Mouse (Mus musculus) urinary bladder, postnatal 25 days (tissue): ENCODE results near the gene Gpd2.

Experiments used
- DNase-seq: peaks from one replicate; pipeline ENCODE4 v3.0.0; 2022; ENCODE audit warnings: low spot score

The Gpd2 gene

DNA sequence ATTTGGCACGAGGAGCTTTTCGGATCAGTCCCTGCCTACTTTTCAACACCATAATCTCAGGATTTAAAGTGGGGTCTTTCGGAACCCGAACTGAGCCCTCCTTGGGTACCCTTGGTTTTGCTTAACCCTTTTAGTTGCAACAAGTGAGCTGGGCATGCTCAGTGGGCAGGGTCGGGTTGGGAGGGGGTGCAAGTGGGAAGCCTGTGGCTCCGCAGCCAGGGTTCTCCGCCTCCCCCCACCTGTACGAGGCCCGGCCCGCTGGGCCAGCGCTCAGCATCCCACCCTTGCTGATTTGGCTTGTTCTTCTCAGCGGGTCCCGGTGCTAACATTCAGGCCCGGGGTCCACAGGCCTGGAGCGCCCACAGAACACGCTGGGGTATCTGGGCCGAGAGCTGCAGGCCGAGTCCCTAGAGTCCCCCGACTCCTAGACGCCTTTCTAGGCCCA, at the start of gene Gpd2:
Gpd2 (plus strand) TSS at position 161 of the 445 bp plus-strand sequence.
- no peak for DNase-seq

DNA sequence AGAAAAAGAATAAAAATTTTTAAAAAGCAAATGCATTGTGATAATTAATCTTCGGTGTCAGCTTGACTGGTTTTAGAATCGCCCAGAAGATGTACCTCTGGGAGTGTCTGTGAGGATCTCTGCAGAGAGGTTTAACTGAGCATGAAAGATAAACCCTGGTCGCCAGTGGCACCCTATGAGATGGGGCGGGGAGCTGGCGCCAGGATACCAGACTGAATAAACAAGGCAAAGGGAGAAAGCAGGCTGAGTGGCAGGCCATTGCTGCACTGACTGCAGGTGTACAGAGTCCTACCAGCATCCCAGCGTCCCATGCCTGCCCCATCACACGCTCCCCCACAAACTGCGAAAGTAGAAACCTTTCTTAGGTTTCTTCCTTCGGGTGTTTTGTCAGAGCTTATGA, 49.2 kb upstream of the Gpd2 start:
- DNase-seq = no peak

DNA sequence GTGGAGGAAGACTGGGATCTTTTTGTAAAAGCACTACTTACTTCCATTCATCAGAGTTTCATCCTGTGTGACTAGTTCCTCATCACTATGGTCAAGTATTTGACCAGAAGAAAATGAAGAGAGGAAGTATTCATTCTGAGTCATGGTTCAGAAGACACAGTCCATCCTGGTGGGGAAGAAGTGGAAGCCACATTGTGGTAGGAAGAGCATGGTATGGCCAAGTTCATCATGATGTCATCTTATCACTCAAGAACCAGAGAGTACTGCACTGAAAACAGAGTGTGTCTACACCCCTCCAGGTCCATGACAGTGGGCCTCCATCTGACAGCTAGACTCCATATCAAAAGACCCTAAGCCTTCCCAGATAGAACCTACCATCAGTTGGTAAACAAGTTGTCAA, 46.6 kb upstream of the Gpd2 start:
- no peak for DNase-seq

DNA sequence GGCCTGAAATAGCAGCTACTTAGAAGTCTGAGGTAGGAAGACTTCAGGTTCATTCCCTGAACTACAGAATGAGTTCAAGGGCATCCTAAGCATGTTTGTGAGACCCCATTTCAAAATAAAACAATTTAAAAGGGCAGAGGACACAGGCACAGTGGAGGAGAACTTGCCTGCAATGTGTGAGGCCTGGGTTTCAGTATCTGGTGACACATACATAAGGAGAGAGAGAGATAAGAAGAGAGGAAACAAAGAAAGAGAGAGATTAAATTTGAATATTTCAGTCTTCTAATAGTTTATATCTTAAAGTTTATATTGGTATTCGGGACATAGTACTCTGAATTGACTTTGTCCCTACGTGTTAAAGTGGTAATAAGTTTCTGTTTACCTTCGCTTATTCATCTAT, 38.4 kb upstream of the Gpd2 start:
- no peak for DNase-seq

DNA sequence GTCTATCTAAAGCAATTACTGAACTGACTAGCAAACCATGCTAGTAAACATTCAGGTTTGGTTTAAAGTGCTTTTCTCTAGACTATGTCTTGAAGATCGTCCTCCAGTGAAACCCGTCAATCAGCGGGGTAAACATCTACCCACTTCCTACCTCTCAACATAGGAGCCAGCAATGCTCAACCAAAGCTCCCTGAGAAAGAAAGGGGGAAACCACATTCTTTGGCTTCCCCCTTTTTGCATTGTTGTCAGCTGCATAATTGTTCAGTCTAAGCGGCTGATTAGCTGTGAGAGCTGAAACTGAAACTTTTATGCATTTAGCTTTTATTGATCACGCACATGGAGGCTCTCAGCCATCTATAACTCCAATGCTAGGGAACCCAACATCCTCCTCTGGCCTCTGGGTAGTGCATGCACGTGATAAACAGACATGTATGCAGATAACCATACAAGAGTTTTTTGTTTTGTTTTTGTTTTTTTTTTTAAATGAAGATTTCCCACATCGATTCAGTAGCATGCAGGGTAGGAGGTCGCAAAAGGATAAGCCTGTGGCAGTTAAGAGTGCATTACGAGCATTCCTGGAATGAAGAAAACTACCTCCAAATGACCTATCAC, 28.9 kb upstream of the Gpd2 start:
- no peak for DNase-seq

DNA sequence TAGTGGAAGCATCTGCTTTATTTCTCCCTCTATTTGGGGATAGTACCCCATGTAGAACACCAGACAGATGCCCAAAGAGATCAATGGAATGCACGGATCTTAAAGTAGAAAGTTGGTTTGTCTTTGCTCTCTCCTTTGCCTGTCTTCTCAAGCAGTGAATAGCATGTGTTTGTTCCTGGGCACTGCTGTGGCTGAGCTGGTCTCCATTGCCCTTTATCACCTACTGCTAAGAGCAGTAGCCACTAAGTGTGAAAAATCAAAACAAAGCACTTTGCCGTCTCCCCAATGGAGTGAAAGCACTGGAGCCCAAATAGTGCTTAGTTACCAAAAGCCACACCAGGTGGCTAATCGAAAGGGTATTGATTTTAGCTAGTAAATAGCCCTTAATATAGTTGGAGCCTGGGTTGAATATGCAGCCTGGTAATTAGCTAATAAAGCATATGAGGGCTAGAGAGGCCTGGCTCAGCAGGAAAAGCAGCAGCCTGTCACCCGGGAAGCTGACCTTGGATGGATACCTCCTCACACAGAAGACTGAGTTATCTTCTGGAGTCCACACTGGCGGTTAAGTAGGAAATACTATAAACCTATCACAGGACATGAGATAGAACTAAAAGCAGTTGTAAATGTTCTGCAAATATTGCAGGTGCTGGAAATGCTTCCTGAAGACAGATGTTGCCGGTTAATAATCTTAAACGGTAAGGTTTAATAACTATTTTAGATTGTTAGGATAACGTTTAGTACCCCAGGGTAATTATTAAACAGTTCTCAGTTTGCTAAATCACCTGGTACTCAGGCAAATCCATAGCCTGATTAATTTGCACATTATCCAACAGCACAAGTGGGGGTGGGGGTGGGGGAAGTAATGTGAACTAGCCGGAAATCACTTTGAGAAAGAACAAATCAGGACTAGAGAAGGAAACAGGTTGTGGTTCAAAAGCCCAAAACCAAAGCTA, 26.1 kb upstream of the Gpd2 start:
- DNase-seq = no peak

DNA sequence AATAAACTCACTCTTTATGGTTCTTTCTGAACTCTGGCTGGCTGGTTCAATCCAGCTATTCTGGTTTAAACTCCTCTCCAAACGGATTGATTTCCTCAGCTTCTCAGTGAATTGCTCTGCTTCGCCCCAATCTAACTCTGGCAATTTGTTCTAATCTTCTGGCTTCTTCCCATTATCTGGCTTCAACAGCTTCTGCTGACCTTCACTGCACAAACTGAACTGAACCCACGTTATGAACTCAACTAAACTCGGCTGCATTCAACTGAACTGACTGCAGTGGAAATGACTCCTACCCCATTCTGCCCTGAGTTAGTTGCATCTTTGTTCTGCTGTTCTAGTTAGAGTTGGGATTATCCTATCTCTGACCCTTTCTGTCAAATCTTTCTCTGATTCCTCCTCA, 24.1 kb upstream of the Gpd2 start:
- no peak for DNase-seq

DNA sequence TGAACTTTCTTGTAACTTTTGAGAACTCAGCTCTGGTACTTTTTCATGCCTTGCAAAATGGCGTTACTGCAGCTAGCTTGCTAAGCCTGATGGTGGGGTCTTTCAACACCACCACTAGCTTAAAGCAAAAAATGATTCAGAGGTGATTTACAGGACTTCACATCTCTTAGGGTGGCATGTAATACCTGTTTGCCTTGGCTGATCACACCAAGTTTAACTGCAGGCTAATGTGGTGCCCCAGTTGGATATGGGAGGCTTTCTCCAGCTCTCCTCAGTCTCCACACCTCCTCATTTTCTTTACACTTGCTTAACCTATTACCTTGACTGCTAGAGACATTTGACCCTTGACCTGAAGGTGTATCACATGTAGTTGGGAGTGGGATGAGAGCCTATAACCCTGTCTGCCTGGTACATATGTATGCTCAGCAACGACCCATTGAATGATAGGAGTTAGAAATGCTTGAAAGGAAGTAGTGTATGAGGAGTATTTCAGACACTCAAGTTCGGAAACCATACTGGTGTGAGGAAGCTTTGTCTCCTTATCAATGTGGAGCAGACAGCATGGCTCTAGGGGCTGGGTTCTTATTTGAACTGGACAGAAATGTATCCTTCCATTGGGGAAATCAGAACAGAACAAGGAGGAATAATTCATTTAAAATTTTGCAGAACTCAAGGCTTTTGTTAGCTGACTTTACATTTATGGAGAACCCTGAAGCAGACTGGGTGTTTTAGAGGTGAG, 14.0 kb upstream of the Gpd2 start:
- no peak for DNase-seq

DNA sequence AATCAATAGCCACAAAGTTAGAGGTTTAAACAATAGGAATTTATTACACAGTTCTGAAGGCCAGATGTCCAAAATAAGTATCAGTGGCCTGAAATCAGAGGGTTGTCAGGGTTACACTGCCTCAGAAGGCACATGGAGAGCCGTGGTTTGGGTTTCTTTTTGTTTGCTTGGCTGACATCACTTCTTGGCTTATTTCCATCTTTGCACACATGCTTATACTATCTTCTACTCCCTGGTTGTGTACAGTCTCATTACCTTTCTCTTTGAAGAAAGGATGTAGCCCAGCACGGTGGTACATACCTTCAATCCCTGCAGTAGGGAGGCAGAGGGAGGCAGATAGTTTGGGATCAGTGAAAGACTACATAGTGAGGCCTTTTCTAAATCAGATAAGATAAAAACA, 12.2 kb upstream of the Gpd2 start:
- no peak for DNase-seq

DNA sequence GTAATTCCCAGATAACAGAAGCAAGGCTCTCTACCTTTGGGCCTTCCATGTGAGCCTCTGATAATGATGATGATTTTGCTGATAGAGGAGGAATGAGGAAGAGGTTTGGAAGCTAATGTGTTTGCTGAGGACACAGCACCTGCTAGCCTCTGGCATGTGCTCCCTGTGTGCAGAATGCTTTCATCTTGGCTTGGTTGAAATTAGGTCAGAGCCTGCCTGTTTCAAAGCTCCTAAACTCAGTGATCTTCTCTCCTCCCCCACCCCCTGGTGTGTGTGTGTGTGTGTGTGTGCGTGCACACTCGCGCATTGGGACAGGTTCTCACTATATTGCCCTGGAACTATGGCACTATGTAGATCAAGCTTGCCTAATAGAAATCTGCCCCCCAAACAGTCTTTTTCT, 10.0 kb upstream of the Gpd2 start:
- DNase-seq = no peak

DNA sequence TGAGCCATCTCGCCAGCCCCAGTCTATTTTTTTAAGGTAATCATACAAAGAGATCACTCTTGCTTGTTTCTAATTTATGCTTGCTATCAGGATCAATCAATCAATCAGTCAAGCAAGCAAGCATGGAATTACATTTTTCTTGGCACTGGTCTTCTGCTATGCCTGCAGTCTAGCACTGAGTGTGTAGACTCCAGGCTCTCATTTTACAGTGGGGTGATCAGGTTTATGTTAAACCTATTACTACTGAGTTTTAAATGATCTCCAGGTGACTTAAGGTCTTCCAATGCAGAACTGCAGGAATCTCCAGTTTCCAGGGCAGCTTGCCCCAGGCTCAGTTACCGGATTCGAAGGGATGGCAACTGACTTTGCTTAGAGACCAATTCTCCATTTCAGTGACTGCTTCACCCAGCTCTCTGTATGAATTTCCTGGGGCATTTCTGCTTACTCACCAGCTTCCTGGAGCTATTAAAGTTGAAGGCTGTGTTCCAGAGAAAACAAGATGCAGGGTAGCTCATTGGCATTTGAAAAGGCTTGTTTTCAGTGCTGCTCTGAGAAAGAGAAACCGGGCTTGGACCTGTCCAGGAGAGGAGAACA, 7.7 kb upstream of the Gpd2 start:
- DNase-seq = no peak

DNA sequence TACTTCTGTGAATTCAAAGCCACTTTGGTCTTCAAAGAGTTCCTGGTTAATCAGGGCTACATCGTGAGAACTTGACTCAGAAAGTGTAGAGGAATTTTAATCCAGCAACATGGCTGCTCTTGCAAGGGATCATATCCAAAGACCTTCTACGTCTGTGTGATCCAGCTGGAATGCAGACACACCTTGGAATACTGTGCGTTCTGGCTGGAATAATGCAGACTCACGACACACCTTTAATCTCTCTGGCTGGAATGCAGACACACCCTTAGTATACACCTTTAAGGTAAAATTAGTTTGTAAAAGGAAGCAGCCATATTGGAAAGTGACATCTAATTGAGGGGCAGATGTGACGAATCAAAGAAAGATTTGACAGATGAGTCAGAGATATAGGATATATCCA, 6.0 kb upstream of the Gpd2 start:
- DNase-seq = no peak

DNA sequence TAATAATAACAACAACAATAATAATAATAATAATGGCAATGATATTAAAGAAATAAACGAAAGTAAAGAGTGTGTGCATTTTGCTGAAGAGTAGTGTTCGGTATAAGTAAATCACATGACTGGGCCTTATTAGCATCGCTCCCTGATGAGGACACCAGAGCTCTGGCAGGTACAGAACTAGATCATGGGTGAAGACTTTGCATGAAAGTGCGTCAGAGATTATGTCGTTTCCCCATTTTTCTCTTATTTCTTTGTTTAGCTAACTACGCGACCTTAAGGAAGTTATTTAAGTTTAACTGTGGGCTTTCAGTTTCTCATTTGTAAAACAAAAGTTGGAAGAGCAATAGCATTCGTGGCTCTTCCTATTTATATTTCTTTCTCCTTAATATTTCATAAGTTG, 5.1 kb upstream of the Gpd2 start:
- DNase-seq = no peak

DNA sequence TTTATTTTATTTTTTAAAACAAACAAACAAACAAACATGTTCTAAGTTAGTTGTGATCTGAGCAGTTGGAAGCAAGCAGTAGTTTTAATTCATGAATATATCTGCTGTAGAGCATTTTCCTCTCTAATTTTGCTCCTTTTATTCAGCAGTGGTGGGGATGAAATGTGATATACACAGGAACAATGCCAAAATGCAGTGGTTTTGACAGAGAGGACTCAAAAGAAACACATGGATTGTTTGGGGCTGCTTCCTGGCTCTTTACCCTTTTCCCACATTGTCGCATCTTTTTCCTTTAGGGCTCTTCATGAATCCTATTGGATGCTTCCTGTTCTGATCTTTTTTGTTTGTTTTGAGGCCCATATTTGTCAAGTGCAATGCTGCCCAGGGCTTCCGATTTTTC, 1.2 kb upstream of the Gpd2 start:
- no peak for DNase-seq

DNA sequence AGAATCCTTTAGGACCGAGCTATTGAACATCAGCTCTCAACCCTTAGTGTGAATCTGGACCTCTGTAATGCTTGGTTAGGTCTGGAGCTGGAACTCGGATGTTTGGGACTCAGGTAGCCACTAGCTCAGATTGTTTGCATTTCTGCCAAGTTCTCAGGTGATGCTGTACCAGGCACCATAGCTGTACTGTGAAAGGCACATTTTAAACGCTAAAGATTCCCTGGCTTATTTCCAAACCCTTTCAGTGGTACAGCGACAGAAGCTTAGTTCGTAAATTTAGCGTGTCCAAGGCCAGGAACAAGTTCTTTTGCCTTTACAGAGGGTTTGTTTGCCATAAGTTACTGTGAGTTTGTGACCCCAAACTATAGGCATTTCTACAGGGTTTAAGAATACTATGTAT, 409 bp upstream of the Gpd2 start:
- DNase-seq = no peak

DNA sequence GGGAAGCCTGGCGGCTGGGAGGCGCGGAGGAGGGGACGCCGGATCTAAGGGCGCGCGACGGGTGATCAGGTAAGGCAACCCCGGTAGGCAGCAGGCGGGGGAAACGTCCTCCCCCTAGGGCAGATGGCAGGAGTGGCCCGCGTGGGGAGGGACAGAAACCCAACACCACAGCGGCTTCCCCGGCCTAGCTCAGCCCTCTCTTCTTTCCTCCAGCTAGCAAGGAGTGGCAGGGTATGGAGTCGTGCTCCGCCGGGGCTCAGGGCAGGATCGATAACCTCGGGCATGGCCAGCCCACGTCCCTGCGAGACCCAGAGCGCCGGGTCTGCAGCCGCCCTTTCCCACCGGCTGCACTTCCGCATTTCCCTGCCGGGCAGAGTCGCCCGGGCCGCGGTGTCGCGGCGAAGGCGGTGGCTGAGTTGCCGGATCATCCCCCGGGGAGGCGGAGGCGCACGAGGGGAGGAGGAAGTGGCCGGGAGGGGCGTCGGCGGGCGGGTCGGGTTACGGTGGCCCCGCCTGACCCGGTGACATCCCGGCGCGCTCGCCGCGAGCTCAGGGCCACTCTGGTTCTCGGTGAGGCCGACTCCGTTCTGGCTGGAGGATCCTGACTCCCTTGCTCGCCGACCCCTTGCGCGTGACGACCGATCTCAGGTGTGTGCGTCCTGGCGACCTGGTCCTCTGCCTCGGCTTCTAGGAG, 632 bp downstream of the Gpd2 start:
- peak; percentile 82 for DNase-seq

DNA sequence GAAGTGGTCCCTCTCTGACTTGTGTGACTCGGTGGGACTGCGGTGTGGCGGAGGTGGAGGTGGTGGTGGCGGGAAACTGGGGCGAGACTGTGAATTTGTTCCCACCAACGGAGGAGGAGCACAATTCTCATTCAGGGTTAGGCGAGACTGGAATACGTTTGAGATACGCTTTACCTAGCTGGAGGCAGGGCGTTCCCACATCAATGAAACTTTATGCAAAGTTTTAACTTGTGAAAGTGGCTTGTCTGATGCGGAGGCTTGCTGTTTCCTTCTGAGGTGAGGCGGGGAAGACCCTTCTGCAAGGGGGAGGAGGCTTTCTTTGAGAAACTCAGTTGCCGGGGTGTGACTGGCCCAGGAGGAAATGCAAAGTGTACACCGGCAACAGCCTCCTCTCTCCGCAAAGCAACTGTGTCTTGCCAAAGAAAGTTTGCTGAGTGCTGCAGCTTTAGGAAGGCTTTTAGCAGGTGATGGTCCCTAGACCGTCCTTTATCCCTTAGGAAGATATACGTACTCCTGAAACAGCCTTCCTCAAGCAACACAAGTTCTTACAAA, 1.3 kb downstream of the Gpd2 start:
- DNase-seq = peak; percentile 15

DNA sequence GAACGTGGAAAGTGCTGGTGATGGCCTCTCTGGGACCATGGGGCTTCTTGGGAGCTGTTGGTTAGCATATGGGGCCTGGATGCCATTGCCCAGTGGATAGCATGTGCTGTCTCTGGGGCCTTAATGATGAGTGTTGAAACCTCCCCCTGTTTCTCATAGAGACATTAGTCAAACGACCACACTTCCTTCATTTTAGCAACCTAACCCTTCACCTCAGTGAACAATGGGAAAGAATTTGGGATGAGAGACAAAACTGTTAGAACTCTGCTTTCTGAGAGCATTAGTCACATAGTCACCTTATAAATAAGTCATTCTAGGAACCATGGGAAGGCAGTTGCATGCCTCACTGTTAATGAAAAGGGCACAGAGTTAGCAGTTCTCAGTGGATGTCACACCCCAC, 1.9 kb downstream of the Gpd2 start:
- no peak for DNase-seq

DNA sequence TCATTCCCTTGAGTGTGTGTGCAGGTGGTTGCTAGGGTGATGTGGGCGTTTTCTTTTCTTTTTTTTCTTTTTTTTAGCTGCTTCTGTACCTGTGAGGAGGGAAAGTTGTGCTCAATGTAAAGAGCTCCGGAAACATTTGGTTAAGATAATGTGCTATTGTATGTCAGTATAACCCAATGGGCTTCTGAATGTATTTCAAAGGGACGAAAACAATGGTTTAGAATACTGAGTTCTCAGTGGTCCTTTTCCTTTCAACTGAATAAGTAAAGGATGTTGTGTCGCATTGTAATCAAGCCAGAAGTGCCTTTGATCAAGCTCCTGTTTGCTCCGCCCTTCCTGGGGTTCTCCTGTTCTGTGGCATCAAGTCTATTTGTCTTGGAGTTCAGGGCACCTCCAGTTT, 6.6 kb downstream of the Gpd2 start:
- no peak for DNase-seq

DNA sequence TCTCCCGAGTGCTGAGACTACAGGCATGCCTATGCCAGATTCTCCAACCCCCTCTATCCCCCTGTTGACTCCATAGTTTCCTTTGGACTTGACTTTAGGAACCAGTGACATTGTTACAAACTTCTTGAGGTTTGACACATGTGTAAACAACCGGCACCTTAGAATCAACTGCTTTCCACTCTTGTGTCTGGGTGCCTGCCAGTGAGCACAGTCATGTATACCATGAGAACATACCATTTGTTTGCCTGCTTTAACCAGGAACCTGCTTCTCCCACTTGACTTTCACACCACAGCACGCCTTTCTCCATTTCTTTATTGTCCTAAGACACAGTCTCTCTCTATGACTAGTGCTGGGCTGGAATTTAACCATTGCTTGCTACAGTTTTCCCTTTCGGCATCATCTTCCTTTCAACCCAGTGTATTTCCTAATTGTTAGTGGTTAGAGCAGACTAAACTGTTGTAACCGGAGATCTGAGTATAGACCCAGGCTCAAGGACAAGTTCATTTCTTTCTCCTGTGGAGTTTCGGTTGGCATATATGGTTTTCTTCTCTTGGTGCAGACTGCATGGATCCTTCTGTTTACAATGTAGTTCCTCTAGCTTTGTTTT, 8.4 kb downstream of the Gpd2 start:
- no peak for DNase-seq

DNA sequence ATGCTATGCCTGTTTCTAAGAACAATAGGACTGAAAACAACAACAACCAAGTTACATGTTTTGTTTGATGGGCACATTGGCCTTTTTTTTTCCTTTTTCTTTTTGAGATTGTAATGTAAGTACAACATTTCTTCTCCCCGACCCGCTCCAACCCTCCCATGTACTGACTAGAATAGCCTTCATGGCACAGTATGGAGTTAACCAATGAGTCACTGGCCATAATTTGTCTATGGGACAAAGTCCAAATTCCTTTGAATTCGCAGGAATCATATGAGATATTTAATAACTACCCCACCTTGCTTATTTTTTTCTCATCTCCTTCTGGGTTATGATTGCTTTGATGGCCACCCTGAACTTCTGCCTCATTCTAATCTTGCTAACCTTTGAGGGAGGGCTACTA, 12.7 kb downstream of the Gpd2 start:
- DNase-seq = no peak
